8 mouse cellular contexts compared by ENCODE assay signal in the genomic region with DNA sequence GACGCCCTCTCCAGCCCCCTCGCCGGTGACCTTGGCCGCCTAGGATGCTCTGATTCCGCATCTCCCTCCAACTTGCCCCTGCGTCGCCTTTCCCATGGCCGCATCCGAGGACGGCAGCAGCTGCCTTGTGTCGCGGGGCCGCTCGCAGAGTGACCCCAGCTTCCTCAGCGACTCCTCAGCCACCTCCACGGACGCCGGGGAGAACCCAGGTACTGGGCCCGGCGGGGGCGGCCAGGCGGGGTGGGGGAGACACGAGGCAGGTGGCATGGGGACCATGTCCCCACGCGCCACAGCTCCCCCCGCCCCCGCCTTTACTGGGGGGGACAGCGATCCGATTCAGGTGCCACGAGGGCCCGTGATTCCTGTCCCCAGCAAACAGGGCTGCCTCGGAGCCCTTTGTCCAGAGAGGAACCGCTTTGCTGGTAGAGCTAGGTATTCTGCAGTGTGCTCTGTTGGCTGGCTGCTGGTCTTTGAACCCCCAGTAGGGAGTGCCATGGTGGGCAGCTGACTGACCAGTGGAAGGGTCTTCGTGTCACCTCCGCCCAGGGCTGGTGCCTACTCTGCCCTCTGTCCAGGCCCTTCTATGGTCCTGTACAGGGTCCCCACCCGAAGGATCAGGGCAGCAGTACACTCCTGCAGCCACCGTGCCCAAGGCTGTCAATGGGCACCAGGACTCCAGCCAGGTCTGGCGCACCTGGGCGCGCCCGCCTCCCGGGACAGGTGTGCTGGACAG. TPM values are rescaled to one million over a fixed set of nuclear protein-coding genes. Genes with fewer than 3 reads are reported as not detected.
DNase-seq lines count a peak whose midpoint lies in the region; ATAC-seq lines count a peak whose summit lies in the region.

No protein-coding gene starts in this region.

- WGBS in heart, embryonic 10.5 days = 12% methylated on average over 42 of the region's 42 CpGs
- 10% methylated on average over 42 of the region's 42 CpGs for WGBS in limb, embryonic 10.5 days
- WGBS in stomach, embryonic 16.5 days = 7% methylated on average over 42 of the region's 42 CpGs

- no peak for DNase-seq in heart, embryonic 10.5 days (ENCODE audit: low spot score)
- DNase-seq in heart, adult 8-10 months (ENCODE audit: low spot score) = no peak
- peak; percentile 38 for DNase-seq in retina, postnatal 1 day
- DNase-seq in retina, embryonic 14.5 days (ENCODE audit: low spot score) = no peak
- peak; percentile 64 for DNase-seq in limb, embryonic 10.5 days (ENCODE audit: low spot score)
- DNase-seq in thymus, postnatal 0 days (ENCODE audit: low spot score) = no peak
- no peak for DNase-seq in heart, postnatal 25 days (ENCODE audit: low spot score)

- H3K9me3 ChIP-seq in heart, embryonic 10.5 days = no peaks in the 10 kb centered on the region
- no peaks in the 10 kb centered on the region for H3K9me3 ChIP-seq in limb, embryonic 10.5 days (replicated peaks)
- H3K9me3 ChIP-seq in stomach, embryonic 16.5 days (replicated peaks; ENCODE audit: control insufficient read depth, low read length) = no peaks in the 10 kb centered on the region

- peak overlapping the region; percentile 40 for H3K4me3 ChIP-seq in heart, embryonic 10.5 days
- peak overlapping the region; percentile 59 for H3K4me3 ChIP-seq in limb, embryonic 10.5 days
- peak overlapping the region; percentile 23 for H3K4me3 ChIP-seq in stomach, embryonic 16.5 days (replicated peaks; ENCODE audit: low read length)

- peaks cover 10% of the 10 kb centered on the region for H3K4me1 ChIP-seq in heart, embryonic 10.5 days
- H3K4me1 ChIP-seq in limb, embryonic 10.5 days = peaks cover 47% of the 10 kb centered on the region
- 0 out of 2 replicates have a peak, but pooled peaks cover 6% of the 10 kb centered on the region for H3K4me1 ChIP-seq in stomach, embryonic 16.5 days (ENCODE audit: control insufficient read depth, insufficient read depth, low read length)

- no peak for ATAC-seq in stomach, embryonic 16.5 days (ENCODE audit: insufficient read depth, low FRiP score)

- H3K36me3 ChIP-seq in heart, embryonic 10.5 days = no peaks in the 10 kb centered on the region
- H3K36me3 ChIP-seq in limb, embryonic 10.5 days = no peaks in the 10 kb centered on the region
- no peaks in the 10 kb centered on the region for H3K36me3 ChIP-seq in stomach, embryonic 16.5 days (ENCODE audit: control insufficient read depth, insufficient read depth, low read length)

- H3K27ac ChIP-seq in heart, embryonic 10.5 days = no peak overlapping the region
- H3K27ac ChIP-seq in limb, embryonic 10.5 days = peak overlapping the region; percentile 90
- no peak overlapping the region for H3K27ac ChIP-seq in stomach, embryonic 16.5 days (ENCODE audit: low read length)

- H3K27me3 ChIP-seq in heart, embryonic 10.5 days (ENCODE audit: insufficient read depth, poor library complexity, severe bottlenecking) = peaks cover 90% of the 10 kb centered on the region
- H3K27me3 ChIP-seq in limb, embryonic 10.5 days (ENCODE audit: low read depth, poor library complexity, severe bottlenecking) = peaks cover 17% of the 10 kb centered on the region
- peaks cover 17% of the 10 kb centered on the region for H3K27me3 ChIP-seq in stomach, embryonic 16.5 days (ENCODE audit: control insufficient read depth, insufficient read depth, low read length)

- peak overlapping the region; percentile 54; the same call in 1 of the 2 replicates for H3K9ac ChIP-seq in stomach, embryonic 16.5 days (ENCODE audit: low read length)

- intact Hi-C loops in heart, postnatal 25 days (cut with DNase I) = no loop called here

- H3K4me2 ChIP-seq in stomach, embryonic 16.5 days (ENCODE audit: low read depth, low read length) = peak overlapping the region; percentile 41

RNA-seq across cellular contexts. Expression of gene Phactr3, which starts 23.7 kb away (rescaled TPM):
- 10.8 and 14.0 TPM in 2 replicates for polyA plus RNA-seq in heart, embryonic 10.5 days (2016; fragmentation: Nextera tagmentation; extraction: Ambion mirVana)
- 1 to 10 TPM in 3 of 4 experiments, under 1 TPM in 1; 0.63 to 3.0 (median 1.4) TPM for total RNA-seq in heart, adult 8-10 months (2022)
- polyA plus RNA-seq in limb, embryonic 10.5 days (2016; fragmentation: Nextera tagmentation; extraction: Ambion mirVana) = 8.1 and 8.3 TPM in 2 replicates
- 1.9 and 3.2 TPM in 2 replicates for polyA plus RNA-seq in stomach, embryonic 16.5 days (2015; fragmentation: Nextera tagmentation; extraction: Ambion mirVana)
- polyA plus RNA-seq in thymus, postnatal 0 days (2015; fragmentation: Nextera tagmentation; extraction: Ambion mirVana) = 0.46 and 0.49 TPM in 2 replicates
- total RNA-seq in heart, postnatal 25 days (2021) = 1 to 10 TPM; 1.4 to 1.5 TPM

Comparison
In these comparisons a context has a peak if more than half of its experiments do, and no peak if none do; other contexts are left out.
1. DNase-seq: peak in retina, postnatal 1 day (single experiment) and limb, embryonic 10.5 days (single experiment); none in heart, embryonic 10.5 days (single experiment), heart, adult 8-10 months (single experiment), retina, embryonic 14.5 days (single experiment), thymus, postnatal 0 days (single experiment) and heart, postnatal 25 days (single experiment).
2. Peak in every context shown above with its lines, with median percentiles within 50 percentile points of each other: H3K4me3 ChIP-seq.